Mouse (Mus musculus) hindbrain, embryonic 10.5 days (tissue): ENCODE results near the gene Slain1. TPM values are rescaled to one million over a fixed set of nuclear protein-coding genes. Genes with fewer than 3 reads are reported as not detected.
"Not testable (repeated sequence)": the region's sequence is repeated elsewhere in the genome, so short reads cannot be mapped to it uniquely, and the experiment has no call there.

Source experiments
- DNase-seq: peaks from one replicate; pipeline ENCODE4 v3.0.0-alpha.2; 2017; ENCODE audit warnings: low spot score
- H3K27ac ChIP-seq: fragments of 300-500 bp; sonication (generic); 2 replicates; pipeline ENCODE4 v1.5.1; 2016; ENCODE audit warnings: mild to moderate bottlenecking, moderate library complexity
- H3K27me3 ChIP-seq: fragments of 300-500 bp; sonication (generic); 2 replicates; pipeline ENCODE4 v1.6.1; 2016; ENCODE audit warnings: mild to moderate bottlenecking; ENCODE audit not compliant: poor library complexity, insufficient read depth, severe bottlenecking
- H3K36me3 ChIP-seq: fragments of 300-500 bp; sonication (generic); 2 replicates; pipeline ENCODE4 v1.6.1; 2016; ENCODE audit warnings: mild to moderate bottlenecking, moderate library complexity
- H3K4me1 ChIP-seq: fragments of 300-500 bp; sonication (generic); replicated peaks from 2 replicates; pipeline ENCODE4 v1.6.1; 2016; ENCODE audit warnings: mild to moderate bottlenecking
- H3K4me3 ChIP-seq: fragments of 300-500 bp; sonication (generic); 2 replicates; pipeline ENCODE4 v1.5.1; 2016; ENCODE audit warnings: mild to moderate bottlenecking, moderate library complexity
- H3K9me3 ChIP-seq: fragments of 300-500 bp; sonication (generic); 2 replicates; pipeline ENCODE4 v1.6.1; 2016; ENCODE audit warnings: mild to moderate bottlenecking, moderate library complexity
- WGBS: fragments of 180-500 bp; shearing (Covaris S2); methylation state at CpG from one replicate; pipeline ENCODE4 v1.1.7; 2016; 5-methylcytosine and 5-hydroxymethylcytosine counted together
- polyA plus RNA-seq: library from polyadenylated mRNA; unstranded; fragments of >200 nt; fragmentation: Nextera tagmentation; extraction: Ambion mirVana; gene quantifications from 2 replicates; pipeline ENCODE4 v1.2.1, GENCODE M21; 2016

The Slain1 gene
- polyA plus RNA-seq, 1 experiment from 2014 or later: 13.3 TPM

DNA sequence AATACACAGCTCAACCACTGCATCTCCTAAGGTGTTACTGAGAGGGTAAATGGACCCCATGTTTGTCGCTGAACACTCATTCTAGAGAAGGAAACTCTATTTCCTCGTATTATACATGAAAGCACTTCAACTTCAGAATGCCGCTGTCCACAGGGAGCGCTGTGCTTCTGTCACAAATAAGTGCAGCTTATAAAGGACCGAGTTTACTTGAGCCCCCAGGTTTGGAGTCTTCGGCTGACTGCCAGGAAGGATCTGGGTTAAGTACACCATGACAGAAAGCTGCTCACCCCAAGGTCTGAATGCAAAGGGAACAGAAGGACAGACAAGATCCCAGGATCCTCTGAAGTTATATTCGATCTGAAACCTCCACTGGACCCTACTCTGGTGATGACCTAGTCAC, 91.2 kb downstream of the Slain1 start:
- Histone ChIP-seq H3K4me1 (no peaks in the 10 kb centered on the region), H3K27me3 (no peaks in the 10 kb centered on the region), H3K9me3 (no peaks in the 10 kb centered on the region), H3K4me3 (no peak overlapping the region), H3K27ac (no peak overlapping the region), H3K36me3 (no peaks in the 10 kb centered on the region)
- 86% methylated on average over 7 of the region's 7 CpGs for WGBS
- DNase-seq: no peak

DNA sequence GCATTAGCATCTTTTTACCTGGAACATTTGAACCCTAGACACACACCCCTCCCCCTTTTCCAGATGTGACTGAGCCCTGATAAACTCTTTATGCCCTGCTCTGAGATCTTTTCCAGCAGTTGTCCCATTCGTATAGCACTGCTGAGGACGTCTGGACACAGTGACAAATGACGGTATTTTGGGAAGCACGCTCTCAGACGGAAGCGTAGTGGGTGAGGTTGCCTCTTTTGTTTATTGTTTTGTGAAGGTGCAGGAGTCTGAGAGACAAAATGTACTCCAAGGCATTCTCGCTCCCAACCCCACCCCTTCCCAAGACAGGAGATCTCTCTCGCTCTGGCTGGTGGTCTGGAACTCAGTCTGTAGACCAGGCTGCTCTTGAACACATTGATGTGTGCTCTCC, 92.1 kb downstream of the Slain1 start:
- Histone ChIP-seq H3K27me3 (no peaks in the 10 kb centered on the region), H3K9me3 (no peaks in the 10 kb centered on the region), H3K4me1 (no peaks in the 10 kb centered on the region), H3K4me3 (no peak overlapping the region), H3K27ac (0 out of 2 replicates have a peak overlapping the region, but pooled peaks have one; percentile 12), H3K36me3 (no peaks in the 10 kb centered on the region)
- no peak for DNase-seq
- WGBS: 77% methylated on average over 8 of the region's 8 CpGs

DNA sequence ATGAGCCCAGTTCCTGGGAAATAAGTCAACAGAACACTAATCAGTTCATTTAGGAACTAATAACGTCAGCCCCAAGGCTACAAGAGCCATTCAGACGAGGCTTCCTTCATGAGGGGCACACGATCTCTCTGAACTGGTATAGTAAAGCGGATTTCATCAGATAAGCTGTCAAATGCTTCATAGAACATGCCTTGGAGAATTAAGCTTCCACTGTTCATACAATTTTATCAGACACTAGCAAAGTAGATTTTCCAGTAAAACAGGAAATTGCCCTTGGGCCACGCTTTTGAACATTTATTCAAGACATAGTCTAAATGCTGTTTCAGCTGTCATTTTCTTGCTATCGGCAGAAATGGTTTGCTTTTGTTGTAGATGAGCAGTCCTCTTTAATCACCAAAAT, 97.3 kb downstream of the Slain1 start:
- H3K27me3 ChIP-seq: no peaks in the 10 kb centered on the region
- 0 out of 2 replicates have a peak, but pooled peaks cover 4% of the 10 kb centered on the region for H3K4me1 ChIP-seq
- no peak for DNase-seq
- no peaks in the 10 kb centered on the region for H3K9me3 ChIP-seq
- no peaks in the 10 kb centered on the region for H3K36me3 ChIP-seq
- H3K27ac ChIP-seq: no peak overlapping the region
- H3K4me3 ChIP-seq: no peak overlapping the region
- WGBS: 83% methylated on average over 6 of the region's 6 CpGs

DNA sequence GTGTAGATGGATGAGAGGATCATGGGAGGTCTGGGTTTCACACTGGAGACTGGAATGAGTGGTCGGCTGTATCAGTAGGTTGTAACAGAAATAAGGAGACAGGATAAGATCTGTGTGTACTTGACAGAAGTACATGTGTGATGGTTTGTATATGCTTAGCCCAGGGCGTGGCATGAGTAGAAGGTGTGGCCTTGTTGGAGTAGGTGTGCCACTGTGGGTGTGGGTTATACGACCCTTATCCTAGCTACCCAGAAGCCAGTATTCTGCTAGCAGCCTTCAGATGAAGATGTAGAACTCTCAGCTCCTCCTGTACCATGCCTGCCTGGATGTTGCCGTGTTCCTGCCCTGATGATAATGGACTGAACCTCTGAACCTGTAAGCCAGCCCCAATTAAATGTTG, 100.6 kb downstream of the Slain1 start:
- not testable (repeated sequence) for H3K27ac ChIP-seq, H3K36me3 ChIP-seq, H3K27me3 ChIP-seq, H3K9me3 ChIP-seq, H3K4me3 ChIP-seq, H3K4me1 ChIP-seq, DNase-seq
- 94% methylated on average over 4 of the region's 4 CpGs for WGBS

DNA sequence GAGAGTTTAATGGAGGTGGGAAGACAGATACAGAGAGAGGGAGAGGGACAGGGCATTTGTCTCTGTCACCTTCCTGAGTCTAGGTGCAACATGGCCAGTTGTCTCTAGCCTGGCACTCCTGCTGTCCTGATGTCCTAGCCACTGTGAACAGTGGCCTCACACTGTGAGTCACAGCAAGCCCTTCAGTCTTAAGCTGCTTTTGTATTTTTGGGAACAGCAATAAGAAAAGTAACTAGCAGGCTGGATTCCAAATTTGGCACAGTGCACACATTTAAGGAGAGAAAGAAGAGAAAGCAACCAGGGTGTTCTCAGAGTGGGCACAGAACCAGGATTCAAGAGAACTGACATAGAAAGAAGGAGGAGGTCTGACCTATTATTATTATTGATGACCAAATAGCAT, 101.4 kb downstream of the Slain1 start:
- Histone ChIP-seq H3K4me1 (0 out of 2 replicates have a peak, but pooled peaks cover 4% of the 10 kb centered on the region), H3K27ac (no peak overlapping the region), H3K36me3 (no peaks in the 10 kb centered on the region), H3K9me3 (no peaks in the 10 kb centered on the region), H3K27me3 (no peaks in the 10 kb centered on the region), H3K4me3 (no peak overlapping the region)
- no peak for DNase-seq

DNA sequence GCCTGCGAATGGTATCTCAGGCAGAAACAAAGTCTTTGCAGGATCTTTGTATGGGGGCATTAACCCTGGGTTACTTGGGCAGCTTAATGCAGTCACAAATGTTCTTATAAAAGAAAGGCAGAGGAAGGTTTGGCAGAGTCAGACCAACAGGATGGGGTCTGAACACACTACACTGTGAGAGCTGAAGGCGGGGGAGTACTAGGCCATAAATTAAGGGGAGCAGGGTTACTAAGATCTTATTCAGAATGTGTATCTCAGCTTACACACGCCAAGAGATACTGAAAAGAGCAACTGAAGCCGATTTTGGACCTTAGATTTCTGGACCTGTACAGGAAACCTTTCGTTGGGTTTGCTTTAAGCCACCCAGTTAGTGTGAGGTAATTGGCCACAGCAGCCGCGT, 102.7 kb downstream of the Slain1 start:
- 0 out of 2 replicates have a peak overlapping the region, but pooled peaks have one; percentile 40 for H3K27ac ChIP-seq
- 0 out of 2 replicates have a peak, but pooled peaks cover 4% of the 10 kb centered on the region for H3K4me1 ChIP-seq
- H3K27me3 ChIP-seq: no peaks in the 10 kb centered on the region
- no peaks in the 10 kb centered on the region for H3K36me3 ChIP-seq
- 92% methylated on average over 7 of the region's 7 CpGs for WGBS
- no peak for DNase-seq
- no peak overlapping the region for H3K4me3 ChIP-seq
- H3K9me3 ChIP-seq: no peaks in the 10 kb centered on the region

DNA sequence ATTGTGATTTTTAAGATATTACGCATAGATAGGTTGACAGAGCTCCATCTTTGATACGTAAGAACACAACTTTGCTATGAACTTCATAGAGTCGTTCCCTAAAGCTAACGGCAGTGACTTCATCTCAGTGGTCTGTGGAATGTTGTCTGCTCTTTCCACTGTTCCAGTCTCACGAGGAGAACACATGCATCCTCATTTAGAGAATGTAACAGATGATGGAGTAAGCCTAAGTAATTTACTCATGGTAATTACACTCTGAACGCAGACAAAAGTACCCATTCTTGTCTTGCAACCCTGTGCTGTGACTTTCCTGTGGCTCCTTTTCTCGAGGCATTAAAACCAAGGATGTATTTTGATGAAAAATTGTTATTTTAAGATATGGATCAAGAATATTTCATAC, 104.0 kb downstream of the Slain1 start:
- no peak overlapping the region for H3K4me3 ChIP-seq
- H3K27me3 ChIP-seq: no peaks in the 10 kb centered on the region
- DNase-seq: no peak
- H3K9me3 ChIP-seq: no peaks in the 10 kb centered on the region
- no peaks in the 10 kb centered on the region for H3K36me3 ChIP-seq
- 0 out of 2 replicates have a peak, but pooled peaks cover 4% of the 10 kb centered on the region for H3K4me1 ChIP-seq
- 83% methylated on average over 7 of the region's 7 CpGs for WGBS
- H3K27ac ChIP-seq: no peak overlapping the region

DNA sequence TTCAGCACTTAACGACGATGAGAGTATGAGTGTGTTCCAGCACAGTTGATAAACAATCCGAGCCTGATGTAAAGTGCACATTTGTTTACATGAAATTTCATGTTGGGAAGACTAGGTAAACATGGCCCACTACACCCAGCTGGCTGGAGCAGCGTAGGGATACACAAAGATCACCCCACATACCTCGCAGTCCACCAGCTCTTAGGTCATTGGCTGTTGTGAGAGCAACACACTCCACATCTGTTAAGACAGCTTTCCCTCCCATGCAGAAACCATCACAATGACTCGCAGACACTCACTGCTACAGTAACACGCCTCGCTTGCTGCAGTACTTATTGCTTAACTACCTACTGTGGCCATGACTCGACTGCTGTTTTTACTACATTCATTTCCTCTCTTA, 104.4 kb downstream of the Slain1 start:
- 89% methylated on average over 9 of the region's 9 CpGs for WGBS
- 0 out of 2 replicates have a peak, but pooled peaks cover under 1% of the 10 kb centered on the region for H3K4me1 ChIP-seq
- H3K27me3 ChIP-seq: no peaks in the 10 kb centered on the region
- no peak overlapping the region for H3K27ac ChIP-seq
- no peaks in the 10 kb centered on the region for H3K36me3 ChIP-seq
- no peaks in the 10 kb centered on the region for H3K9me3 ChIP-seq
- DNase-seq: no peak
- no peak overlapping the region for H3K4me3 ChIP-seq

Other genes starting within 250 kb of the Slain1 start
- 0.16 and 0.24 TPM in 2 replicates for gene Scel, start 136.9 kb upstream of the Slain1 start, polyA plus RNA-seq
- 76.5 and 105 TPM in 2 replicates for gene Ednrb, start 194.2 kb downstream of the Slain1 start, polyA plus RNA-seq